Mouse (Mus musculus) lung, embryonic 15.5 days (tissue): ENCODE measurements around the gene Lgals4. TPM values are rescaled to one million over a fixed set of nuclear protein-coding genes. Genes with fewer than 3 reads are reported as not detected.
"Not testable (repeated sequence)": the region's sequence is repeated elsewhere in the genome, so short reads cannot be mapped to it uniquely, and the experiment has no call there.

Experiments used
- ATAC-seq: fragments of 200-750 bp; cut with Nextera tagmentation; 2 replicates; pipeline ENCODE4 v1.8.0; 2017; ENCODE audit warnings: moderate number of reproducible peaks, borderline replicate concordance; ENCODE audit not compliant: low FRiP score, low TSS enrichment; ENCODE audit errors: extremely low read depth
- H3K27ac ChIP-seq: fragments of 300-500 bp; sonication (generic); 2 replicates; pipeline ENCODE4 v1.5.1; 2015; ENCODE audit warnings: moderate library complexity, mild to moderate bottlenecking, inconsistent platforms
- H3K27me3 ChIP-seq: fragments of 300-500 bp; sonication (generic); 2 replicates; pipeline ENCODE4 v1.6.1; 2015; ENCODE audit warnings: inconsistent platforms
- H3K36me3 ChIP-seq: fragments of 300-500 bp; sonication (generic); 2 replicates; pipeline ENCODE4 v1.6.1; 2015; ENCODE audit warnings: inconsistent platforms
- H3K4me1 ChIP-seq: fragments of 300-500 bp; sonication (generic); 2 replicates; pipeline ENCODE4 v1.6.1; 2015; ENCODE audit warnings: inconsistent platforms
- H3K4me2 ChIP-seq: fragments of 300-500 bp; sonication (generic); 2 replicates; pipeline ENCODE4 v1.6.1; 2015; ENCODE audit warnings: inconsistent platforms, mild to moderate bottlenecking, moderate library complexity
- H3K4me3 ChIP-seq: fragments of 300-500 bp; sonication (generic); 2 replicates; pipeline ENCODE4 v1.5.1; 2015; ENCODE audit warnings: mild to moderate bottlenecking, inconsistent platforms
- H3K9ac ChIP-seq: fragments of 300-500 bp; sonication (generic); 2 replicates; pipeline ENCODE4 v1.6.1; 2015; ENCODE audit warnings: inconsistent platforms
- H3K9me3 ChIP-seq: fragments of 300-500 bp; sonication (generic); 2 replicates; pipeline ENCODE4 v1.6.1; 2016; ENCODE audit warnings: inconsistent platforms
- WGBS: fragments of 180-500 bp; shearing (Covaris S2); methylation state at CpG from one replicate; pipeline ENCODE4 v1.1.7; 2015; 5-methylcytosine and 5-hydroxymethylcytosine counted together
- polyA plus RNA-seq: library from polyadenylated mRNA; unstranded; fragments of >200 nt; fragmentation: Nextera tagmentation; extraction: Ambion mirVana; gene quantifications from 2 replicates; pipeline ENCODE4 v1.2.1, GENCODE M21; 2015

Gene Lgals4
- polyA plus RNA-seq, 1 experiment from 2014 or later = 9.2 TPM

DNA sequence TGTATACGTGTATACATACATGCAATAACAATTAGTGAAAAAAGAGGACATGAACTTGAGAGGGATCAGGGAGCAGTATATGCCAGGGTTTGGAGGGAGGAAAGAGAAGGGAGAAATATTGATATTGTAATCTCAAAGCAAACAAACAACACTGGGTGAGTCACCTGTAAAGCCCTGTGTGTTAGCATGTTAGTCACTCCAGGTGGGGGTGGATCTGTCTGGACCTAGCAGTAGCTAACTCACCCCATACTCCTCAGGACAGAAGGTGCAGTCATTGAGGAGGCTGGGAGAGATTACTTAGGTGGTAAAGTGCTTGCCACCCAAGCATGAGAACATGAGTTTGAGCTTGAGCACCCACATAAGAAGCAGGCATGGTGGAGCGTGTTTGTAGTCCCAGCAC is 26.3 kb downstream of the Lgals4 start:
- H3K27me3 ChIP-seq = no peaks in the 10 kb centered on the region
- no peak overlapping the region for H3K9ac ChIP-seq
- 84% methylated on average over 2 of the region's 2 CpGs for WGBS
- peaks cover 11% of the 10 kb centered on the region for H3K4me1 ChIP-seq
- no peak for ATAC-seq
- H3K27ac ChIP-seq = no peak overlapping the region
- H3K9me3 ChIP-seq = no peaks in the 10 kb centered on the region
- no peak overlapping the region for H3K4me3 ChIP-seq
- no peak overlapping the region for H3K4me2 ChIP-seq
- no peaks in the 10 kb centered on the region for H3K36me3 ChIP-seq

DNA sequence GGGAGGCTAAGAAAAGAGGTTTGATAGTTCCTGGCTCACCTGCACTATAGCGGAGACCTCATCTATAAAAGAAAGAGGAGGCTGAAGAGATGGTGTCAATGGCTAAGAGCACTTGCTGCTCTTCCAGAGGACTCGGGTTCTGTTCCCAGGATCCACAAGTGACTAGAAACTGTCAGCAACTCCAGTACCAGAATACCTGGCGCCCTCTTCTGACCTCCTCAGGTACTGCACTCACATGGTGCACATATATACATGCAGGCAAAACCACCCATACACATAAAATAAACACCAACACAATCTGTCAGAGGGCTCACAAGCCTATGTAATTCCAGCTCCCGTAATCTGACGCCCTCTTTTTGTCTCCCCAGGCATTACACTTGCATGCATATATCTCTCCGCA is 27.2 kb downstream of the Lgals4 start:
- no peaks in the 10 kb centered on the region for H3K36me3 ChIP-seq
- 85% methylated on average over 6 of the region's 6 CpGs for WGBS
- ATAC-seq = no peak
- no peak overlapping the region for H3K4me2 ChIP-seq
- no peak overlapping the region for H3K9ac ChIP-seq
- no peak overlapping the region for H3K27ac ChIP-seq
- H3K27me3 ChIP-seq = no peaks in the 10 kb centered on the region
- H3K4me1 ChIP-seq = peaks cover 17% of the 10 kb centered on the region
- no peaks in the 10 kb centered on the region for H3K9me3 ChIP-seq
- H3K4me3 ChIP-seq = no peak overlapping the region

DNA sequence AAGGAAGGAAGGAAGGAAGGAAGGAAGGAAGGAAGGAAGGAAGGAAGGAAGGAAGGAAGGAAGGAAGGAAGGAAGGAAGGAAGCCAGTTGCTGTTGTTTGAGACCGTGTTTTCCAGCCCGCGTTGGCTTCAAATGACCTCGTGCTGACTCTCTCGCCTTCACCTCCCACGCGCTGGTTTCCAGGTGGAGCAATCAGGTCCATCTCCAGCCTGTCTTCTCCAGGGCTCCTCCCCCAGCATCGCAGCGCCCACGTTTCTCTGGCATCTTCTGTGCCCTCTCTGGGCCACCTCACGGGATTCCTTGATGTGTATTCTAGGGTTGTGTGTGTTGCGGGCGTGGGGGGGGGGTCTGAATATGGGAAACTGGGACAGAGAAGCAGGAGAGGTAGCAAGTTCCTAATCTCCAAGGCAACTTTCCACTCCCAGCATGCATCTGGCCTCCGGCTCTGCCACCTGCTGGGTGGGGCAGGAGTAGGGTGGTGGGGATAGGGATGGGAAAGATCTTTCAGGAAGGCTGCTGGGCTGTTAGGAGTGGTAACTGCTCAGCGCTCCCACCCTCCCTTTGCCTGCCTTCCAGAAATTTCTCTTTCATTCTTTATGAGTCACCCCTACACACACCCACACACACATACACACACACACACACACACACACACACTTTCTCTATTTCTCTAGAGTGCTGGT is 29.3 kb downstream of the Lgals4 start:
- H3K4me2 ChIP-seq = no peak overlapping the region
- no peak for ATAC-seq
- no peaks in the 10 kb centered on the region for H3K27me3 ChIP-seq
- H3K9me3 ChIP-seq = no peaks in the 10 kb centered on the region
- H3K4me3 ChIP-seq = no peak overlapping the region
- no peak overlapping the region for H3K27ac ChIP-seq
- H3K4me1 ChIP-seq = peaks cover 25% of the 10 kb centered on the region
- no peaks in the 10 kb centered on the region for H3K36me3 ChIP-seq
- no peak overlapping the region for H3K9ac ChIP-seq
- 69% methylated on average over 15 of the region's 15 CpGs for WGBS

DNA sequence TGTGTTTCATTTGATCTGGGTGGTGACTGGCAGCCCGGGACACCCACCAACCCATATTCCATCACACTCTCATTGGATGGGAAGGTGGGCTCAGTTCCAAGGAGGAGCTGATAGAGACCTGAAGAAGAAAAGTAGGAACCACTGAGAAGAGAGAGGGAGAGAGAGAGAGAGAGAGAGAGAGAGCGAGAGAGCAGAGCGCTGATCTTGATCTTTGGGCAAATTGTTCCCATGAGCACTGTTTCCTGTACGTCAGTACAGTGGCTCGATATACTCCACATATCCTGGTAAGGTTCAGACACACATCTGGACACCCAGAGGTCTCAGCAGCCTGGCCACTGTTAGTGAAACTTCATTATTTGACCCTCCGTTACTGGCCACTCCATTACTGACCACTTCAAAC is 29.9 kb downstream of the Lgals4 start, which contains the start of gene Lgals7:
Gene Lgals7, plus strand, starts transcription at position 314 of the 400 bp plus-strand sequence.
- peak within 1 kb of the TSS; percentile 22 for H3K4me2 ChIP-seq
- no peaks in the 10 kb centered on the region for H3K9me3 ChIP-seq
- H3K27ac ChIP-seq = no peak within 1 kb of the TSS
- peaks cover 25% of the 10 kb centered on the region for H3K4me1 ChIP-seq
- no peaks in the 10 kb centered on the region for H3K36me3 ChIP-seq
- H3K4me3 ChIP-seq = no peak within 1 kb of the TSS
- H3K9ac ChIP-seq = no peak within 1 kb of the TSS
- no peak for ATAC-seq
- 62% methylated on average over 6 of the region's 6 CpGs for WGBS
- H3K27me3 ChIP-seq = no peaks in the 10 kb centered on the region

DNA sequence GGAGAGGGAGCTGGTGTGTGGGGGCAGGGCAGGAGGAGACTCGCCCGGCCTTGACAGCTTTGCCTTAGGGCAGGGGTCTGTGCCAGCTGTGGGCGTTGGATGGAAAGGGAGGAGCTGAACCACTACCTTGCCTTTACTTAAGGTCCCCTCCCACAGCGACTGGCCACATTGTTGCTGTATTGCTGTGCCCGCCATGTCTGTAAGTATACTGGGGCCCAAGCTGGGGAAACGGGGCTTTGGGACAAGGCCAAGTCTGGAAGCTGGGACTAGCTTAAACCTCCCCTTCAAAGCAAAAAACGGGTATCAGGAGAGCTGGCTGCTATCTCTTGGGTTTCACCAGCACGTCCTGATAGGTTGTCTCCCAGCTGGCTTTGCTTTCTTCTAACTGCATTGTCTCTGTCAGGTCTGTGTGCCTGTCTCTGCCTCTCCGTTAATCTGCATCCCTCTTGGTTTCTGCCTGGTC is 30.7 kb downstream of the Lgals4 start:
- ATAC-seq = no peak
- Histone ChIP-seq H3K9me3 (no peaks in the 10 kb centered on the region), H3K4me2 (peak overlapping the region; percentile 22), H3K9ac (no peak overlapping the region), H3K36me3 (no peaks in the 10 kb centered on the region), H3K4me1 (peaks cover 25% of the 10 kb centered on the region), H3K4me3 (no peak overlapping the region), H3K27ac (no peak overlapping the region), H3K27me3 (no peaks in the 10 kb centered on the region)
- 42% methylated on average over 9 of the region's 9 CpGs for WGBS

DNA sequence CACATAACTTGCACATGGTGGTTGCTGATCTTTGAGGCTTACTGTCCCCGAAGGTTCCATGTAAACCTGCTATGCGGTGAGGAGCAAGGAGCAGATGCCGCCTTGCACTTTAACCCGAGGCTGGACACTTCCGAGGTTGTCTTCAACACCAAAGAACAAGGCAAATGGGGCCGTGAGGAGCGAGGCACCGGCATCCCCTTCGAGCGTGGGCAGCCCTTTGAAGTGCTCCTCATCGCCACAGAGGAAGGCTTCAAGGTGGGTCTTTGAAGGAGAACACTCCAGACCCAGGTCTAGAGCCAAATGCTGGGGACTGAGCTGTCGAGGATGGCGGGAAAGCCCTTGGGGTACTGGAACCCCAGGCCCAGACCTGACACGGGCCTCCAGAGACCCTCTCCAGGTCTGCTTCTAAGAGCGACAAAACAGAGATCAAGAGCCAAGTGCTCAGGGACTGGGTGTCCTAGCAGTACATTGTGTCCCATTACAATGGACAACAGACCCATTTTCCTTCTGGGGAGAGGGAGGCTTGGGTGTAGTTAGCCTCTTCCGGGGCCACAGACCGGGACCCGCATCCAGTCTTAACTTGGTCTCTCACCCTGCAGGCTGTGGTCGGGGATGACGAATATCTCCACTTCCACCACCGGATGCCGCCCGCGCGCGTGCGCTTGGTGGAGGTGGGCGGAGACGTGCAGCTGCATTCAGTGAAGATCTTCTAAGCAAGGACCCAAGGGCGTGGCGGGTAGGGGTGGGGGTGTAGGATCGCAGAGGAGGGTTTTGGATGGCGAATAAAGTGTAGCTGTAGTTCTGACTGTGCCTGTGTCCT is 32.0 kb downstream of the Lgals4 start:
- peak; percentile 68; the same call in 1 of the 2 replicates for ATAC-seq
- H3K27ac ChIP-seq = no peak overlapping the region

DNA sequence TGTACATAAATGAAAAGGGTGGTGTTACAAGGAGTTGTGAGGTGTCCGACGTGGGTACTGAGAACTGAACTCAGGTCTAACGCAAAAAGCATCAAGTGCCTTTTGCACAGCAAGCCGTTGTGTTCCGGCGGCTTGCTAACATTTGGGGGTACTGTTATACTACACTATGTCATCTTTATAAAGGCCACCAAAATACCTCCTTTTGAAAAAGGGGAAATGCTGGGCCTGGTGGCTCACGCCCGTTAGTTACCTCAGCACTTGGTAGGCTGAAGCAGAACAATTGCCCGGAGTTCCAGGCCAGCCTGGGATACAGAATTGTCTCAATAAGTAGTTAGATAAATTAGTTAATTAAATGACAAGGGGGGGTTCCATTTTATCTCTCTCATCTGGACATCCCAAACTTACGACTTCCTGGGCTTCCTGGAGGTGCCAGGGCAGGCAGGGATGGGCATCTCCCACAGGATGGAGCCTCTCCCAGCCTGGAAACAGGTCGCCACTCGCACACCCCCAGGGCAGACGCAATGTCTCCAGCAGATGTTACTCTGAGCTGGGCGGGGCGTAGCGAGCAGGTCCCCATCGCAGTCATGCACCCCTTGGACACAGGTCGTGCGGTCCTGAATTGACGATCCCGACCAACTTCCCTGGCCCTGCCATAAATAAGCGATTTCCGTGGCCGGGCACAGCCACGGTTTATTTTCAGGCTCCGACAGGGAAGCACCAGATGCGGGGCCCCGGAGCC is 33.3 kb downstream of the Lgals4 start:
- no peak for ATAC-seq
- no peaks in the 10 kb centered on the region for H3K9me3 ChIP-seq
- H3K27me3 ChIP-seq = no peaks in the 10 kb centered on the region
- H3K27ac ChIP-seq = no peak overlapping the region
- peaks cover 25% of the 10 kb centered on the region for H3K4me1 ChIP-seq
- H3K36me3 ChIP-seq = no peaks in the 10 kb centered on the region
- peak overlapping the region; percentile 45 for H3K4me2 ChIP-seq
- H3K4me3 ChIP-seq = no peak overlapping the region
- no peak overlapping the region for H3K9ac ChIP-seq
- 90% methylated on average over 28 of the region's 28 CpGs for WGBS

More for the DNA sequence above, 32.0 kb downstream of the Lgals4 start:
- H3K9me3 ChIP-seq = no peaks in the 10 kb centered on the region
- H3K4me2 ChIP-seq = peak overlapping the region; percentile 58
- no peaks in the 10 kb centered on the region for H3K27me3 ChIP-seq
- peak overlapping the region; percentile 29; the same call in 1 of the 2 replicates for H3K9ac ChIP-seq
- peaks cover 25% of the 10 kb centered on the region for H3K4me1 ChIP-seq
- peak overlapping the region; percentile 15; the same call in 1 of the 2 replicates for H3K4me3 ChIP-seq
- 33% methylated on average over 33 of the region's 33 CpGs for WGBS
- H3K36me3 ChIP-seq = no peaks in the 10 kb centered on the region

DNA sequence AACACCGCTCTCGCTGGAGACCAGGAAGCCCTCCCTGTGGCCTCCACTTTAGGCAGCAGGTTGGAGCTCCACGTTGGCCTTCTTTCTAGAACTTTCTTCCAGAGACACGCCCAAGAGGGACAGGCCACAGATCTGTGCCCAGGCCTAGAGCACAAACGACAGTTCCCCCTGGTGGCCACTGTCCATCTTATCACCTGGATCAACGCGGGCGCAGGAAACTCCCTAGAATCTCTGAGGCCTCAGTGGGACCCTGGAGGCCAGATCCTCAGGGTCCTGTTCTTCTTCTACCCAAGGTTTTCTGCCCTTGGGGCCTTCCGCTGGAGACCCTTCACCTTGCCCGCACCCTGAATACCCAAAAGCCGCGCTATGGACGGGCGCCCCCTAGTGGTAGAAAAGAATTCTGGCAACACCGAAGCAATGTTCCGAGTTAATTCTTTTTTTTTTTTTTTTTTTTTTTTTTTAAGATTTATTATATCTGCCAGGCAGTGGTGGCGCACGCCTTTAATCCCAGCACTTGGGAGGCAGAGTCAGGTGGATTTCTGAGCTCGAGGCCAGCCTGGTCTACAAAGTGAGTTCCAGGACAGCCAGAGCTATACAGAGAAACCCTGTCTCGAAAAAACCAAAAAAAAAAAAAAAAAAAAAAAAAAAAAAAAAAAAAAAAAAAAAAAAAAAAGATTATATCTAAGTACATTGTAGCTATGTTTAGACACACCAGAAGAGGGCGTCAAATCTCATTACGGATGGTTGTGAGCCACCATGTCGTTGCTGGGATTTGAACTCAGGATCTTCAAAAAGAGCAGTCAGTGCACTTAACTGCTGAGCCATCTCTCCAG is 34.1 kb downstream of the Lgals4 start:
- not testable (repeated sequence) for H3K9ac ChIP-seq, H3K36me3 ChIP-seq, H3K27me3 ChIP-seq, ATAC-seq, H3K27ac ChIP-seq, H3K4me3 ChIP-seq, H3K9me3 ChIP-seq
- Histone ChIP-seq H3K4me2 (peak overlapping the region; percentile 45), H3K4me1 (peaks cover 25% of the 10 kb centered on the region)
- WGBS = 25% methylated on average over 23 of the region's 23 CpGs

DNA sequence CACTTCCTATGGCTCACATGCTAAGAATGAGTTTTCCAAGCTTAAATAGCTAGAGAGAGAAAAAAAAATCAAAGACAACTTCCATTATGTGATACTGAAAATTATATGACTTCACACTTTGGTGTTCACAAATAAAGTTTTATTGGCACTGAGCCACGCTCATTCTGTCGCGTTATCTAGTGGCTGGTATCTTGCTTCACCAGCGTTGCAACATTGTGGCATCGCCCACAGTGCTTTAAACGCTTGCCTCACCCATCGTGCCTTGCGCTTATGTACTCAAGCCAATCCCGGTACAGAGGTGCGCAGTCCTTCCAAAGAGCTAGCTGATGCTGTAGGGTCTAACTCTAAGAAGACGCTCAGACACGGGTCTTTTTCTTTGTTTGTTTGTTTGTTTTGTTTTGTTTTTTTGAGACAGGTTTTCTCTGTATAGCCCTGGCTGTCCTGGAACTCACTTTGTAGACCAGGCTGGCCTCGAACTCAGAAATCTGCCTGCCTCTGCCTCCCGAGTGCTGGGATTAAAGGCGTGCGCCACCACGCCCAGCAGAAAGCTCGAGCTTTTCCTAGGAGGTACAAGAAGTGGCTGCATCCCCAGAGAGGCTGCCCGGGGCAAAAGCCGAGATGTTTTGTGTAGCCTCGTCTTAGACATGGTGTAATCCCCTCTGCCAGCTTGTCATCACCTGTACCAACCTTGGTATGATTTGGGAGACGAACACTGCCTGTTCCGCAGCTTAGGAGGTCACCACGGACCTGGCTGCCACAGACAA is 37.4 kb downstream of the Lgals4 start:
- no peaks in the 10 kb centered on the region for H3K36me3 ChIP-seq
- WGBS = 81% methylated on average over 24 of the region's 24 CpGs
- peaks cover 6% of the 10 kb centered on the region; the same call in 1 of the 2 replicates for H3K4me1 ChIP-seq
- H3K27ac ChIP-seq = no peak overlapping the region
- no peak overlapping the region for H3K4me3 ChIP-seq
- H3K9me3 ChIP-seq = no peaks in the 10 kb centered on the region
- no peak overlapping the region for H3K4me2 ChIP-seq
- no peaks in the 10 kb centered on the region for H3K27me3 ChIP-seq
- no peak for ATAC-seq
- H3K9ac ChIP-seq = no peak overlapping the region

DNA sequence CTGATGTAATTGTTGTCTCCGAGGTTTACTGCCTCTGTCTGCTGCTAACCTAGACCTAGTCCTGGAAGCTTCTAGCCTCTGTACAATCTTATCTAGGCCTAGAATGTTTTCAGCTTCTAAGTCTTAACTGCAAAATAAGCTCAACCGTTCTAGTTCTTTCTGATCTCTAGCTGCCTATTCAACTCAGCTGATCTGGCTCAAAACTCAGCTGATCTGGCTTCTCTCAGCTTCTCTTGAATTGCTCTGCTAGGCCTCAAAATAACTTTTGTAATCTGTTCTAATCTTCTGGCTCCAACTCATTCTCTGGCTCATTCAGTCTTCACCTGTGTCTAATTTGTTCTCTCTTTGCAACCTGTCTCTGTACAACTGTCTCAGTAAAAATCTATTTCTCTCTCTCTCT is 40.9 kb downstream of the Lgals4 start:
- Histone ChIP-seq H3K4me1 (no peaks in the 10 kb centered on the region), H3K9ac (no peak overlapping the region), H3K27me3 (no peaks in the 10 kb centered on the region), H3K4me2 (no peak overlapping the region), H3K36me3 (no peaks in the 10 kb centered on the region), H3K4me3 (no peak overlapping the region), H3K27ac (no peak overlapping the region), H3K9me3 (no peaks in the 10 kb centered on the region)
- ATAC-seq = no peak
- 79% methylated on average over 2 of the region's 2 CpGs for WGBS
